Mouse (Mus musculus) thymus, adult 2 months (tissue): ENCODE results near the gene Fxyd1. TPM values are rescaled to one million over a fixed set of nuclear protein-coding genes. Genes with fewer than 3 reads are reported as not detected.

Experiments
- DNase-seq: peaks from one replicate; pipeline ENCODE4 v3.0.0; 2021
- H3K27ac ChIP-seq: fragments of 200-500 bp; 2 replicates; pipeline ENCODE4 v1.5.1; 2012; ENCODE audit warnings: low read length, control low read depth; ENCODE audit not compliant: control insufficient read depth, insufficient read depth
- H3K27me3 ChIP-seq: fragments of 200-500 bp; 2 replicates; pipeline ENCODE4 v1.6.1; 2012; ENCODE audit warnings: mild to moderate bottlenecking, low read length, moderate library complexity, mixed read lengths; ENCODE audit not compliant: control insufficient read depth, insufficient read depth
- H3K36me3 ChIP-seq: fragments of 200-500 bp; 2 replicates; pipeline ENCODE4 v1.6.1; 2012; ENCODE audit warnings: mild to moderate bottlenecking, low read length, moderate library complexity; ENCODE audit not compliant: control insufficient read depth, insufficient read depth
- H3K4me1 ChIP-seq: fragments of 200-500 bp; replicated peaks from 2 replicates; pipeline ENCODE4 v1.6.1; 2012; ENCODE audit warnings: low read length; ENCODE audit not compliant: control insufficient read depth, insufficient read depth
- H3K4me3 ChIP-seq: fragments of 200-500 bp; 2 replicates; pipeline ENCODE4 v1.5.1; 2012; ENCODE audit warnings: mild to moderate bottlenecking, low read length, control low read depth, moderate library complexity; ENCODE audit not compliant: control insufficient read depth, insufficient read depth
- CTCF ChIP-seq: fragments of 200-500 bp; IDR thresholded peaks from 2 replicates; pipeline ENCODE4 v1.5.1; 2012; ENCODE audit warnings: mild to moderate bottlenecking, control low read depth, low read length, moderate library complexity, borderline replicate concordance; ENCODE audit not compliant: control insufficient read depth, poor library complexity, insufficient read depth; ENCODE audit errors: extremely low read depth
- POLR2A ChIP-seq: fragments of 200-500 bp; IDR thresholded peaks from 2 replicates; pipeline ENCODE4 v1.6.1; 2012; ENCODE audit warnings: mild to moderate bottlenecking, low read length, control low read depth, moderate library complexity; ENCODE audit not compliant: control insufficient read depth, poor library complexity, insufficient read depth; ENCODE audit errors: extremely low read depth
- WGBS: fragments of 180-500 bp; shearing (Covaris S2); methylation state at CpG from one replicate; pipeline ENCODE4 v1.1.7; 2018; 5-methylcytosine and 5-hydroxymethylcytosine counted together
- polyA plus RNA-seq: library from polyadenylated mRNA; depleted of rRNA; stranded (reverse); fragments of >200 nt; gene quantifications from 2 replicates; pipeline ENCODE4 v1.2.3, GENCODE M21; 2012

Fxyd1 gene
- polyA plus RNA-seq, 1 experiment: 107 TPM

GRCm38 (mm10) chr7:31058211-31058610 lies 1.2 kb upstream of the Fxyd1 start:
- Histone ChIP-seq H3K36me3 (no peaks in the 10 kb centered on the region), H3K4me3 (no peak overlapping the region), H3K27me3 (no peaks in the 10 kb centered on the region; the same call in 1 of the 2 replicates), H3K27ac (no peak overlapping the region), H3K4me1 (no peaks in the 10 kb centered on the region)
- TF ChIP-seq POLR2A: no peak
- TF ChIP-seq CTCF: no peak
- DNase-seq: no peak
- WGBS: 96% methylated on average over 6 of the region's 6 CpGs

- no peak overlapping the region for H3K27ac ChIP-seq
- H3K4me3 ChIP-seq: no peak overlapping the region
- H3K4me1 ChIP-seq: no peaks in the 10 kb centered on the region
- TF ChIP-seq CTCF (no peak), POLR2A (no peak)
- no peaks in the 10 kb centered on the region for H3K36me3 ChIP-seq
- 96% methylated on average over 5 of the region's 5 CpGs for whole genome bisulfite sequencing
- H3K27me3 ChIP-seq: peaks cover 3% of the 10 kb centered on the region; the same call in 1 of the 2 replicates
- DNase-seq: no peak
Measured at GRCm38 (mm10) chr7:31057730-31058129, 731 bp upstream of the Fxyd1 start.

GRCm38 (mm10) chr7:31056448-31056847 lies 551 bp downstream of the Fxyd1 start:
- Histone ChIP-seq H3K36me3 (no peaks in the 10 kb centered on the region), H3K27ac (no peak overlapping the region), H3K4me3 (no peak overlapping the region), H3K27me3 (peaks cover 14% of the 10 kb centered on the region), H3K4me1 (peaks cover 6% of the 10 kb centered on the region; the same call in 1 of the 2 replicates)
- WGBS: 88% methylated on average over 7 of the region's 7 CpGs
- TF ChIP-seq CTCF (no peak), POLR2A (no peak)
- no peak for DNase-seq

DNA sequence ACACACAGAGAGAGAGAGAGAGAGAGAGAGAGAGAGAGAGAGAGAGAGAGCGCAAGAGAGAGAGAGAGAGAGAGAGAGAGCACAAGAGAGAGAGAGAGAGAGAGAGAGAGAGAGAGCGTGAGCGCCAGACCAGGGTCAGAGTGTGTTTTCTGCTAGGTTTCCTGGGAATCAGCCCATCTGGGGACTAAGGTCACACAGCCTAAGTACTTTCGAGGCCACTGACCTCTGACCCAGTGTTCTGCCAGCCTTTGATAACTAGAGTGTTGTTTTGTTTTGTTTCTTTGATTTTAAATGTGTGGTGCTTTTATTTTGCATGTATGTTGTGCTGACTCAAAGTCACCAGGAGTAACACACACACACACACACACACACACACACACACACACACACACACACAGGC lies 1.1 kb downstream of the Fxyd1 start:
- no peak for DNase-seq
- TF ChIP-seq POLR2A (no peak), CTCF (no peak)
- Histone ChIP-seq H3K36me3 (no peaks in the 10 kb centered on the region), H3K4me1 (peaks cover 10% of the 10 kb centered on the region; the same call in 1 of the 2 replicates), H3K27me3 (peaks cover 17% of the 10 kb centered on the region), H3K4me3 (no peak overlapping the region), H3K27ac (no peak overlapping the region)
- 87% methylated on average over 3 of the region's 4 CpGs for WGBS

DNA sequence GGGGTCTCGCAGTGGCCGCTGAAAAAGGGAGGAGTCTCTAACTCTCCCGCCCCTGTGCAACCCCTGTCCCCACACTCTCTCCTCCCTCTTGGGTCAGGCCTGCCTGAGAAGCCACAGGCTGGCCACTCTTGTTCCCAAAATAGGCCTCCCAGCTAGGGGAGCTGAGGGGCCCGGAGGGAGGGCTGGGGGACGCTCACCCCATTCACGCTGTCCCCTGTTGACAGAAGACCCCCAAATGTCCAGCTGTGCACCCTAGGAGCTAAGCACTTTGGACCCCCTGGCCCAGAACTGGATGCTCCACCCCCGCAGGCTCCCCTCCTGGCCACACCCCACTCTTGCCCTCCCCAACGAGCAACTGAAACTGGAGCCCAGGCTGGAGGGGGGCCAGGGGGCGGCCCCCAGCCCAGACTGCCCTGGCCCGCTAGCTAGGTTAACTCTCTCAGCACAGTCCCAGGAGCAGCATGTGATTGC lies 1.6 kb downstream of the Fxyd1 start:
- Histone ChIP-seq H3K4me3 (no peak overlapping the region), H3K4me1 (peaks cover 11% of the 10 kb centered on the region; the same call in 1 of the 2 replicates), H3K27me3 (peaks cover 22% of the 10 kb centered on the region), H3K27ac (no peak overlapping the region), H3K36me3 (no peaks in the 10 kb centered on the region)
- no peak for DNase-seq
- 64% methylated on average over 10 of the region's 10 CpGs for WGBS
- TF ChIP-seq CTCF: no peak
- TF ChIP-seq POLR2A: no peak

DNA sequence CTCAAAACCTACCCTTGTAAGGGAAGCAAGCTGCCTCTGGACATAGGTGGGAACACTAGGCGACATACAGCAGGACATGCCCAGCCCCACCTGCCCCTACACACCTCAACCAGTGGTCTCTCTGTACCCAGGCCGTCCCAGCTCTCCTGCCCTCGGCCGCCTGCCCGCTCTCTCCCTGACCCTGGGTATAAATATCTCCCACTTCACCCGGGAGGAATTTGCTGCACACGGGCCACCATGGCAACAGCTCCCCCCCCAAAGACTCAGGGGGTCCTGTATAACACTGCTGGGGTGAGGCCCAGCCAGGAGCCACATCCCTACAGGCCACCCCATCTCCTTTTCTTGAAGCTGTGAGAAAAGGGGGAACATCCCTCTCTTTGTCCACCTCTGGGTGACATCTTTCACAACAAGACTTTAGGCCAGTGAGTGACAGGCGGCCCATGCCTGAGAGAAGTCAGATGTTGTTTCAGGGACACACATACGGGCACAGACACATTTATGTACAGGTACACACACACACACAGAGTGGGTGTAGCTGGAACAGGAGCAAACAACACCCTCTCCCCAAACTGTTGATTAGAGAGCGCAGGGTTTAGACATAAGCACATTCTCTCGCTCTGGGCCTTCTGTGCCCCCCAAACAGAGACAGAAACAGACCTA lies 2.2 kb downstream of the Fxyd1 start:
- no peak for DNase-seq
- peaks cover 25% of the 10 kb centered on the region for H3K27me3 ChIP-seq
- 86% methylated on average over 11 of the region's 11 CpGs for WGBS
- no peaks in the 10 kb centered on the region for H3K36me3 ChIP-seq
- TF ChIP-seq POLR2A: no peak
- TF ChIP-seq CTCF: no peak
- peaks cover 11% of the 10 kb centered on the region; the same call in 1 of the 2 replicates for H3K4me1 ChIP-seq
- no peak overlapping the region for H3K27ac ChIP-seq
- H3K4me3 ChIP-seq: no peak overlapping the region
